Comparison of ENCODE assay signal across 9 mouse cellular contexts in genomic region chr1:172530544-172531220, GRCm38 (mm10). TPM values are rescaled to one million over a fixed set of nuclear protein-coding genes. Genes with fewer than 3 reads are reported as not detected.
DNase-seq lines count a peak whose midpoint lies in the region; ATAC-seq lines count a peak whose summit lies in the region.
"Had no signal": no experiment of that assay in that cellular context is flagged by ENCODE, and none has a peak within 500 bp of the region (broad histone marks: within the 10 kb centered on the region; RNA-seq: fewer than 3 reads in every experiment).

No protein-coding gene starts in this region.

- intact Hi-C loops in heart, postnatal 36 days (cut with DNase I), result no loop called here

- H3K9me3 ChIP-seq in heart, embryonic 13.5 days, result no peaks in the 10 kb centered on the region
- H3K9me3 ChIP-seq in limb, embryonic 11.5 days (ENCODE audit: control insufficient read depth, low read length), result no peaks in the 10 kb centered on the region

- no peak for DNase-seq in heart, postnatal 36 days
- peak; percentile 59 for DNase-seq in 3T3-L1 (ENCODE audit: low read depth, low spot score)
- DNase-seq in embryo, embryonic 9.5 days (ENCODE audit: extremely low spot score), result peak; percentile 43
- DNase-seq in limb, embryonic 11.5 days (ENCODE audit: low spot score), result peak; percentile 60
- DNase-seq in thymus, postnatal 10 days (ENCODE audit: low spot score in 2 of 2), result no peak
- DNase-seq in spleen, postnatal 36 days (ENCODE audit: low spot score in 2 of 2), result no peak
- DNase-seq: adrenal gland, postnatal 14 days had no signal

- no peak overlapping the region for H3K4me2 ChIP-seq in heart, embryonic 13.5 days
- H3K4me2 ChIP-seq in limb, embryonic 11.5 days (ENCODE audit: low read depth, severe bottlenecking), result no peak overlapping the region; the same call in 1 of the 2 replicates

- H3K9ac ChIP-seq in heart, embryonic 13.5 days, result no peak overlapping the region
- no peak overlapping the region for H3K9ac ChIP-seq in limb, embryonic 11.5 days (ENCODE audit: low read length)

- H3K4me3 ChIP-seq in heart, embryonic 13.5 days, result no peak overlapping the region
- no peak overlapping the region for H3K4me3 ChIP-seq in limb, embryonic 11.5 days (ENCODE audit: low read depth, low read length)

- peak overlapping the region; percentile 53 for H3K27ac ChIP-seq in heart, embryonic 13.5 days (replicated peaks)
- H3K27ac ChIP-seq in limb, embryonic 11.5 days (replicated peaks; ENCODE audit: low read depth, low read length), result no peak overlapping the region

- 0 out of 2 replicates have a peak, but pooled peaks have one; percentile 27 for ATAC-seq in heart, embryonic 13.5 days (ENCODE audit: extremely low read depth, insufficient number of reproducible peaks, low FRiP score, low TSS enrichment)
- ATAC-seq in limb, embryonic 11.5 days (ENCODE audit: insufficient number of reproducible peaks, low FRiP score, low TSS enrichment, low read depth), result peak; percentile 42
- ATAC-seq in activated CD4-positive, CD25-positive, alpha-beta regulatory T cell, adult 4 months, result no peak

- 18% methylated on average over 8 of the region's 8 CpGs for WGBS in heart, embryonic 13.5 days
- WGBS in limb, embryonic 11.5 days, result 9% methylated on average over 8 of the region's 8 CpGs

- peaks cover 60% of the 10 kb centered on the region for H3K27me3 ChIP-seq in heart, embryonic 13.5 days (replicated peaks)
- H3K27me3 ChIP-seq in limb, embryonic 11.5 days (ENCODE audit: control insufficient read depth, insufficient read depth, low read length), result no peaks in the 10 kb centered on the region

- H3K36me3 ChIP-seq in heart, embryonic 13.5 days, result no peaks in the 10 kb centered on the region
- H3K36me3 ChIP-seq in limb, embryonic 11.5 days (ENCODE audit: control insufficient read depth, insufficient read depth, low read length), result no peaks in the 10 kb centered on the region

- peaks cover 38% of the 10 kb centered on the region for H3K4me1 ChIP-seq in heart, embryonic 13.5 days
- peaks cover 19% of the 10 kb centered on the region for H3K4me1 ChIP-seq in limb, embryonic 11.5 days (ENCODE audit: control insufficient read depth, insufficient read depth, low read length)

RNA-seq across cellular contexts. Expression of gene Cfap45, which starts 10.1 kb away (rescaled TPM):
- 1.9 and 2.4 TPM in 2 replicates for polyA plus RNA-seq in heart, embryonic 13.5 days (2015; fragmentation: Nextera tagmentation; extraction: Ambion mirVana)
- total RNA-seq in heart, postnatal 36 days (2021), result under 1 TPM; 0.14 to 0.92 TPM
- polyA plus RNA-seq in limb, embryonic 11.5 days (2014; fragmentation: Nextera tagmentation; extraction: Ambion mirVana), result 0.68 and 1.3 TPM in 2 replicates
- polyA plus RNA-seq in activated CD4-positive, CD25-positive, alpha-beta regulatory T cell, adult 4 months (2017; shearing (Covaris generic)), result under 1 TPM; 0.09 to 0.75 TPM

RNA-seq across cellular contexts. Expression of gene Vsig8, which starts 25.1 kb away (rescaled TPM):
- 0.15 and 0.25 TPM in 2 replicates for polyA plus RNA-seq in heart, embryonic 13.5 days (2015; fragmentation: Nextera tagmentation; extraction: Ambion mirVana)
- total RNA-seq in heart, postnatal 36 days (2021), result not detected
- 0.14 TPM in 1 of 2 replicates, not detected in the other for polyA plus RNA-seq in limb, embryonic 11.5 days (2014; fragmentation: Nextera tagmentation; extraction: Ambion mirVana)
- not detected for polyA plus RNA-seq in activated CD4-positive, CD25-positive, alpha-beta regulatory T cell, adult 4 months (2017; shearing (Covaris generic))
- total RNA-seq: adrenal gland, postnatal 14 days had no signal

RNA-seq across cellular contexts. Expression of gene Tagln2, which starts 30.8 kb away (rescaled TPM):
- 312 and 327 TPM in 2 replicates for polyA plus RNA-seq in heart, embryonic 13.5 days (2015; fragmentation: Nextera tagmentation; extraction: Ambion mirVana)
- 10 to 100 TPM; 71.9 to 78.4 TPM for total RNA-seq in heart, postnatal 36 days (2021)
- polyA plus RNA-seq in limb, embryonic 11.5 days (2014; fragmentation: Nextera tagmentation; extraction: Ambion mirVana), result 53.6 and 56.0 TPM in 2 replicates
- 100 to 1,000 TPM; 319 to 387 TPM for polyA plus RNA-seq in activated CD4-positive, CD25-positive, alpha-beta regulatory T cell, adult 4 months (2017; shearing (Covaris generic))

RNA-seq across cellular contexts. Expression of gene Igsf9, which starts 49.1 kb away (rescaled TPM):
- polyA plus RNA-seq in heart, embryonic 13.5 days (2015; fragmentation: Nextera tagmentation; extraction: Ambion mirVana), result 9.2 and 9.6 TPM in 2 replicates
- under 1 TPM; 0.75 to 0.76 TPM for total RNA-seq in heart, postnatal 36 days (2021)
- 52.7 and 53.1 TPM in 2 replicates for polyA plus RNA-seq in limb, embryonic 11.5 days (2014; fragmentation: Nextera tagmentation; extraction: Ambion mirVana)
- not detected for polyA plus RNA-seq in activated CD4-positive, CD25-positive, alpha-beta regulatory T cell, adult 4 months (2017; shearing (Covaris generic))

RNA-seq across cellular contexts. Expression of gene Slamf9, which starts 55.5 kb away (rescaled TPM):
- 1.2 and 1.3 TPM in 2 replicates for polyA plus RNA-seq in heart, embryonic 13.5 days (2015; fragmentation: Nextera tagmentation; extraction: Ambion mirVana)
- 1 to 10 TPM; 1.1 to 1.5 TPM for total RNA-seq in heart, postnatal 36 days (2021)
- polyA plus RNA-seq in limb, embryonic 11.5 days (2014; fragmentation: Nextera tagmentation; extraction: Ambion mirVana), result 0.25 TPM in 1 of 2 replicates, not detected in the other
- under 1 TPM in 1 of 2 experiments, not detected in 1; 0.25 TPM for polyA plus RNA-seq in activated CD4-positive, CD25-positive, alpha-beta regulatory T cell, adult 4 months (2017; shearing (Covaris generic))

Comparison
In these comparisons a context has a peak if more than half of its experiments do, and no peak if none do; other contexts are left out.
1. DNase-seq: peak in 3T3-L1 (single experiment), embryo, embryonic 9.5 days (single experiment) and limb, embryonic 11.5 days (single experiment); none in heart, postnatal 36 days (0 of 2), thymus, postnatal 10 days (0 of 2) and spleen, postnatal 36 days (0 of 2).